ENCODE assay signal across 8 mouse cellular contexts in genomic region chr4:81178047-81178781, GRCm38 (mm10).
DNase-seq lines count a peak whose midpoint lies in the region; ATAC-seq and TF ChIP-seq lines count a peak whose summit lies in the region.

No protein-coding gene starts in this region.

- H3K9me3 ChIP-seq in forebrain, embryonic 14.5 days (replicated peaks; ENCODE audit: control insufficient read depth, low read length) = no peaks in the 10 kb centered on the region
- H3K9me3 ChIP-seq in forebrain, postnatal 0 days (ENCODE audit: low read length) = no peaks in the 10 kb centered on the region
- no peaks in the 10 kb centered on the region for H3K9me3 ChIP-seq in intestine, embryonic 15.5 days

- no peak; the same call in 1 of the 2 replicates for ATAC-seq in forebrain, embryonic 14.5 days
- no peak for ATAC-seq in forebrain, postnatal 0 days
- ATAC-seq in intestine, embryonic 15.5 days = peak; percentile 31; the same call in 1 of the 2 replicates
- ATAC-seq in erythroblast, adult 5-6 weeks (replicated peaks; ENCODE audit: low FRiP score, poor library complexity, severe bottlenecking) = no peak

- H3K4me3 ChIP-seq in forebrain, embryonic 14.5 days (ENCODE audit: low read depth, low read length) = no peak overlapping the region
- no peak overlapping the region for H3K4me3 ChIP-seq in forebrain, postnatal 0 days (ENCODE audit: low read depth, low read length)
- no peak overlapping the region for H3K4me3 ChIP-seq in intestine, embryonic 15.5 days (replicated peaks)

- no peak overlapping the region for H3K27ac ChIP-seq in forebrain, embryonic 14.5 days (ENCODE audit: low read depth, low read length)
- no peak overlapping the region for H3K27ac ChIP-seq in forebrain, postnatal 0 days (ENCODE audit: low read depth, low read length)
- no peak overlapping the region for H3K27ac ChIP-seq in intestine, embryonic 15.5 days

- WGBS in forebrain, embryonic 14.5 days = 81% methylated on average over 14 of the region's 14 CpGs
- WGBS in forebrain, postnatal 0 days = 81% methylated on average over 14 of the region's 14 CpGs
- 50% methylated on average over 14 of the region's 14 CpGs for WGBS in intestine, embryonic 15.5 days

- no peaks in the 10 kb centered on the region for H3K27me3 ChIP-seq in forebrain, embryonic 14.5 days (replicated peaks; ENCODE audit: control insufficient read depth, insufficient read depth, low read length)
- no peaks in the 10 kb centered on the region for H3K27me3 ChIP-seq in forebrain, postnatal 0 days (ENCODE audit: insufficient read depth, low read length)
- no peaks in the 10 kb centered on the region for H3K27me3 ChIP-seq in intestine, embryonic 15.5 days (replicated peaks)

- no peak for DNase-seq in forebrain, embryonic 14.5 days (ENCODE audit: low spot score)
- DNase-seq in forebrain, postnatal 0 days = no peak
- DNase-seq in MN1 (ENCODE audit: low spot score) = peak; percentile 27
- DNase-seq in lung, postnatal 14 days = peak; percentile 8
- DNase-seq in frontal cortex, adult 2 months (ENCODE audit: extremely low spot score in 1 of 2, low spot score in 1 of 2) = no peak
- no peak for DNase-seq in spleen, adult 18-20 months

- no peaks in the 10 kb centered on the region for H3K36me3 ChIP-seq in forebrain, embryonic 14.5 days (ENCODE audit: control insufficient read depth, insufficient read depth, low read length)
- H3K36me3 ChIP-seq in forebrain, postnatal 0 days (ENCODE audit: insufficient read depth) = no peaks in the 10 kb centered on the region
- no peaks in the 10 kb centered on the region for H3K36me3 ChIP-seq in intestine, embryonic 15.5 days

- peak overlapping the region; percentile 4 for H3K9ac ChIP-seq in forebrain, embryonic 14.5 days (ENCODE audit: low read length)
- H3K9ac ChIP-seq in forebrain, postnatal 0 days = no peak overlapping the region
- no peak overlapping the region for H3K9ac ChIP-seq in intestine, embryonic 15.5 days

- H3K4me1 ChIP-seq in forebrain, embryonic 14.5 days (ENCODE audit: control insufficient read depth, insufficient read depth, low read length) = peaks cover 5% of the 10 kb centered on the region; the same call in 1 of the 2 replicates
- no peaks in the 10 kb centered on the region for H3K4me1 ChIP-seq in forebrain, postnatal 0 days (ENCODE audit: insufficient read depth)
- H3K4me1 ChIP-seq in intestine, embryonic 15.5 days (replicated peaks) = 0 out of 2 replicates have a peak, but pooled peaks cover 8% of the 10 kb centered on the region

- no peak for TF ChIP-seq CTCF in forebrain, postnatal 0 days (IDR thresholded peaks at IDR 0.05; ENCODE audit: low read depth)

- no peak overlapping the region for H3K4me2 ChIP-seq in forebrain, embryonic 14.5 days (ENCODE audit: low read length)
- H3K4me2 ChIP-seq in forebrain, postnatal 0 days (ENCODE audit: low read depth) = no peak overlapping the region
- no peak overlapping the region for H3K4me2 ChIP-seq in intestine, embryonic 15.5 days (replicated peaks)

Comparison
In these comparisons a context has a peak if more than half of its experiments do, and no peak if none do; other contexts are left out.
1. DNase-seq: peak in MN1 (single experiment) and lung, postnatal 14 days (single experiment); none in forebrain, embryonic 14.5 days (single experiment), forebrain, postnatal 0 days (single experiment), frontal cortex, adult 2 months (0 of 2) and spleen, adult 18-20 months (0 of 2).